Mouse (Mus musculus) bone marrow, adult 2 months (tissue): ENCODE results near the gene Tcea2. TPM values are rescaled to one million over a fixed set of nuclear protein-coding genes. Genes with fewer than 3 reads are reported as not detected.
A peak's percentile ranks its signal among the peaks of the same experiment; 100 is the strongest.

Experiments used
- H3K27ac ChIP-seq: fragments of 200-500 bp; 2 replicates; pipeline ENCODE4 v1.5.1; 2012; ENCODE audit warnings: low read depth, mild to moderate bottlenecking, control low read depth, inconsistent platforms, low read length; ENCODE audit not compliant: control insufficient read depth, poor library complexity, insufficient read depth
- H3K4me1 ChIP-seq: fragments of 200-500 bp; 2 replicates; pipeline ENCODE4 v1.6.1; 2011; ENCODE audit warnings: low read length; ENCODE audit not compliant: control insufficient read depth, insufficient read depth
- H3K4me3 ChIP-seq: fragments of 200-500 bp; replicated peaks from 2 replicates; pipeline ENCODE3; 2011; ENCODE audit warnings: mild to moderate bottlenecking, low read depth, low read length, control low read depth; ENCODE audit not compliant: control insufficient read depth
- CTCF ChIP-seq: fragments of 200-500 bp; IDR thresholded peaks from 2 replicates; pipeline ENCODE4 v1.5.1; 2011; ENCODE audit warnings: low read length, control low read depth; ENCODE audit not compliant: control insufficient read depth, insufficient read depth
- POLR2A ChIP-seq: fragments of 200-500 bp; IDR thresholded peaks from 2 replicates; pipeline ENCODE4 v1.6.1; 2011; ENCODE audit warnings: low read depth, mild to moderate bottlenecking, control low read depth, low read length, borderline replicate concordance; ENCODE audit not compliant: control insufficient read depth
- WGBS: fragments of 180-500 bp; shearing (Covaris S2); methylation state at CpG from one replicate; pipeline ENCODE4 v1.1.7; 2018; 5-methylcytosine and 5-hydroxymethylcytosine counted together
- polyA plus RNA-seq: library from polyadenylated mRNA; stranded (reverse); fragments of >200 nt; gene quantifications from 2 replicates; pipeline ENCODE4 v1.2.4, GENCODE M21; 2011; ENCODE audit warnings: low replicate concordance; ENCODE audit not compliant: missing spikeins, insufficient read depth, insufficient read length

The Tcea2 gene
- polyA plus RNA-seq, 1 experiment, result 20.3 TPM

GRCm38 (mm10) chr2:181687586-181687985 is 7.5 kb downstream of the Tcea2 start:
- Histone ChIP-seq H3K27ac (no peak overlapping the region), H3K4me3 (no peak overlapping the region), H3K4me1 (peaks cover 2% of the 10 kb centered on the region; the same call in 1 of the 2 replicates)
- no peak for TF ChIP-seq POLR2A
- no peak for TF ChIP-seq CTCF
- 83% methylated on average over 8 of the region's 8 CpGs for WGBS

DNA sequence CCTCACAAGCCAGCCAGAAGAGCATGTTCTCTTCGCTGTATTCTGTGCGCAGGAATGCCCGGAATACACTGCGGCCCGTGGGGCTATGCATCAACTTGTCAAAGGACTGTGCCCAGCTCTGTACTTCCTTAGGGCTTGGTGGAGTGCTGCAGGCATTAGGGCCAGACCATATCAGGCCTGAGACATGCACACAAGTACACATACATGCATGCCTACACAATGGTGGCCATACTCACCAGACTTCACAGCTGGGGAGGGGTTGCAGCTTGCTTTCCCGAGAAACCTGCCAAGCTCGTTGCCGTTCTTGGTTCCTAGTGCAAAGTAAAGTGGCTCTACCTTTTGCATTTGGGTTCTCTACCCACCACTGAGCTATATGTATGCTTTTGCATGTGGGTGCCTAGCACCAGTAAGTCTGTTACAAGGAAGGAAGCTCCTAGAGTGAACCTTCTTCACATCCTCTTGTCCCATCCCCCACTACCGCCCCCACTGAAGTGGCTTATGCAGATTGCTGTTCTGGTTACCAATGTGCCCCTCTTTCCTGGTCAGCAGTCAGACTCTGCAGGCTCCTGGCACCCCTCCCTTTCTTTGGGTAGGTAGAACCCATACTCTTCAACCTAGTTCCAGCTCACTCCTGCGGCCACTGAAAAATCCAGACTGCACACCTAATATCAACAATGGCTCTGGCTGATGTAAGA is 9.5 kb downstream of the Tcea2 start:
- Histone ChIP-seq H3K4me3 (no peak overlapping the region), H3K4me1 (peaks cover 2% of the 10 kb centered on the region; the same call in 1 of the 2 replicates), H3K27ac (no peak overlapping the region)
- TF ChIP-seq POLR2A (no peak), CTCF (no peak)
- 76% methylated on average over 10 of the region's 10 CpGs for WGBS

GRCm38 (mm10) chr2:181691083-181691482 is 11.0 kb downstream of the Tcea2 start:
- TF ChIP-seq CTCF (no peak), POLR2A (no peak)
- 59% methylated on average over 6 of the region's 6 CpGs for WGBS
- peak overlapping the region; percentile 79 for H3K4me3 ChIP-seq
- peaks cover 2% of the 10 kb centered on the region; the same call in 1 of the 2 replicates for H3K4me1 ChIP-seq
- H3K27ac ChIP-seq, result peak overlapping the region; percentile 56; the same call in 1 of the 2 replicates

GRCm38 (mm10) chr2:181691571-181691970 is 11.5 kb downstream of the Tcea2 start:
- 9% methylated on average over 4 of the region's 4 CpGs for WGBS
- H3K4me3 ChIP-seq, result peak overlapping the region; percentile 79
- TF ChIP-seq CTCF, result no peak
- TF ChIP-seq POLR2A, result no peak
- peaks cover 2% of the 10 kb centered on the region; the same call in 1 of the 2 replicates for H3K4me1 ChIP-seq
- H3K27ac ChIP-seq, result peak overlapping the region; percentile 56

GRCm38 (mm10) chr2:181692304-181692703 is 12.2 kb downstream of the Tcea2 start:
- Histone ChIP-seq H3K27ac (peak overlapping the region; percentile 89; the same call in 1 of the 2 replicates), H3K4me1 (peaks cover 2% of the 10 kb centered on the region; the same call in 1 of the 2 replicates), H3K4me3 (peak overlapping the region; percentile 82)
- TF ChIP-seq CTCF, result no peak
- TF ChIP-seq POLR2A, result no peak
- WGBS, result 33% methylated on average over 3 of the region's 3 CpGs

DNA sequence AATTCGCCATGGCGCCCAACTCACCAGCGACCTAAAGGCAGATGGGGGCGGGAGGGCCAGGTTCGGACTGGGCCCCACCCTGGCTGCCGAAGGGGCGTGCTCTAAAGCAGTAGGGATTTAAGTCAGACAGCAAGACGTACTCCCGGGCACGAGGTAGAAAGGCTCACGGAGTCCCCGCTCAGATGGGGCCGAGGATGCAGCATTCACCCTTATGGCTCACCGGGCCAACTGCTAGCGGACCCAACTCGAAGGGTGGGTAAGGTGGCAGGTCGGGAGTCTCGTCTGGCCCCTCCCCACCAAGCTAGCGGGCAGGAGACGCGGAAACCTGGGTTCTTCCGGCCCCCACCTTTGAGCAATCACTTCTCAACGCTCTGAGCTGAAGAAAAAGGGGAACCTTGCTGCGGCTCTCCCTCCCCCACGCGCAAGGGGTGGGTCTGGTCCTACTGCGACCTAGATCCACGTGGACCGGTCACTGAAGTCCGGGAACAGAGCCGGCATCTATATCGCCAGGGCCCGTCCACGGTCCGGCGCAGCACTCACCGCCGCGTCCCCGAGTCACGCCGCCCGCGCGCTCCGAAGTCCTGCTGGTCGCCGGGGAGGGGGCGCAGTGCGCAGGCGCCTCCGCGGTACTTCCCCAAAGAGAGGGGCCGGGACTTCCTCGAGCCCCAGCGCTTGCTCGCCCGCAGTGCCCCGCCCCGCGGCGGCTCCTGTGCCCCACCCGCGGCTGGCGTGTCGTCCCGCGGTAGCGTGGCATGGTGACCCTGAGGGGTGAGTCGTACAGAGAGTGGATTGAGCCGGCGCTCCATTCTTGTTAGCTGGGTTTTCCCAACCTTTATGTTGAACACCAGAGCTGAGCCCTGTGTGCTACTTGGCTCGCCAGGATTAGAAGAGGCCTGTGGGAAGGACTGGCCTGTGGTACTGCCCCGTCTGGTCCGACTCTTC is 13.5 kb downstream of the Tcea2 start, which contains the start of gene Rgs19:
Gene Rgs19, minus strand, starts transcription at position 639 of the 942 bp plus-strand sequence.
- H3K4me3 ChIP-seq, result peak within 1 kb of the TSS; percentile 82
- H3K27ac ChIP-seq, result peak within 1 kb of the TSS; percentile 89
- H3K4me1 ChIP-seq, result peaks cover 2% of the 10 kb centered on the region; the same call in 1 of the 2 replicates
- TF ChIP-seq CTCF (no peak), POLR2A (peak; percentile 83; the same call in 1 of the 2 replicates)
- WGBS, result under 1% methylated on average over 75 of the region's 75 CpGs

GRCm38 (mm10) chr2:181694581-181694980 is 14.5 kb downstream of the Tcea2 start:
- WGBS, result 56% methylated on average over 3 of the region's 3 CpGs
- Histone ChIP-seq H3K4me3 (no peak overlapping the region), H3K4me1 (peaks cover 2% of the 10 kb centered on the region; the same call in 1 of the 2 replicates), H3K27ac (no peak overlapping the region)
- no peak for TF ChIP-seq POLR2A
- TF ChIP-seq CTCF, result no peak

- Histone ChIP-seq H3K27ac (no peak overlapping the region), H3K4me3 (no peak overlapping the region), H3K4me1 (no peaks in the 10 kb centered on the region; the same call in 1 of the 2 replicates)
- WGBS, result 81% methylated on average over 1 of the region's 1 CpGs
- TF ChIP-seq CTCF, result no peak
- TF ChIP-seq POLR2A, result no peak
Observed at GRCm38 (mm10) chr2:181695776-181696175, 15.7 kb downstream of the Tcea2 start.
